Mouse (Mus musculus): ENCODE data around the gene Cfap100. TPM values are rescaled to one million over a fixed set of nuclear protein-coding genes. Genes with fewer than 3 reads are reported as not detected.
A peak's percentile ranks its signal among the peaks of the same experiment; 100 is the strongest.

Cfap100 gene
- polyA plus RNA-seq, 1 experiment from 2014 or later: not detected

GRCm38 (mm10) chr6:90369725-90370553 lies 58.7 kb downstream of the Cfap100 start:
- H3K9me3 ChIP-seq (replicated peaks): no peaks in the 10 kb centered on the region
- under 1% methylated on average over 82 of the region's 98 CpGs for WGBS (ENCODE audit: insufficient replicate concordance)
- H3K4me3 ChIP-seq: peak overlapping the region; percentile 90
- H3K36me3 ChIP-seq: peaks cover 32% of the 10 kb centered on the region
- peak overlapping the region; percentile 99 for H3K4me2 ChIP-seq
- H3K4me1 ChIP-seq: peaks cover 55% of the 10 kb centered on the region
- ATAC-seq: peak; percentile 66
- H3K27ac ChIP-seq: peak overlapping the region; percentile 77
- H3K9ac ChIP-seq: peak overlapping the region; percentile 85
- H3K27me3 ChIP-seq (replicated peaks): no peaks in the 10 kb centered on the region

GRCm38 (mm10) chr6:90368976-90369724 lies 59.4 kb downstream of the Cfap100 start, which contains the start of gene Zxdc:
TSS of gene Zxdc (plus strand) at chr6:90369492.
- H3K4me2 ChIP-seq: peak within 1 kb of the TSS; percentile 99
- H3K4me1 ChIP-seq: peaks cover 47% of the 10 kb centered on the region
- H3K4me3 ChIP-seq: peak within 1 kb of the TSS; percentile 90
- ATAC-seq: peak; percentile 96
- H3K9ac ChIP-seq: peak within 1 kb of the TSS; percentile 85
- H3K27me3 ChIP-seq (replicated peaks): no peaks in the 10 kb centered on the region
- peak within 1 kb of the TSS; percentile 77 for H3K27ac ChIP-seq
- 6% methylated on average over 41 of the region's 41 CpGs for WGBS (ENCODE audit: insufficient replicate concordance)
- H3K36me3 ChIP-seq: peaks cover 25% of the 10 kb centered on the region
- H3K9me3 ChIP-seq (replicated peaks): no peaks in the 10 kb centered on the region

GRCm38 (mm10) chr6:90363301-90363700 lies 65.3 kb downstream of the Cfap100 start:
- 60% methylated on average over 5 of the region's 5 CpGs for WGBS (ENCODE audit: insufficient replicate concordance)
- Histone ChIP-seq H3K4me3 (no peak overlapping the region), H3K9ac (no peak overlapping the region), H3K27ac (no peak overlapping the region), H3K27me3 (replicated peaks) (no peaks in the 10 kb centered on the region), H3K9me3 (replicated peaks) (no peaks in the 10 kb centered on the region), H3K4me2 (no peak overlapping the region), H3K36me3 (no peaks in the 10 kb centered on the region), H3K4me1 (no peaks in the 10 kb centered on the region)
- no peak for ATAC-seq

GRCm38 (mm10) chr6:90360922-90361614 lies 67.5 kb downstream of the Cfap100 start:
- no peaks in the 10 kb centered on the region for H3K4me1 ChIP-seq
- H3K9ac ChIP-seq: no peak overlapping the region
- H3K36me3 ChIP-seq: no peaks in the 10 kb centered on the region
- 57% methylated on average over 6 of the region's 6 CpGs for WGBS (ENCODE audit: insufficient replicate concordance)
- ATAC-seq: no peak
- no peak overlapping the region for H3K27ac ChIP-seq
- no peak overlapping the region for H3K4me3 ChIP-seq
- no peak overlapping the region for H3K4me2 ChIP-seq
- H3K27me3 ChIP-seq (replicated peaks): no peaks in the 10 kb centered on the region
- H3K9me3 ChIP-seq (replicated peaks): no peaks in the 10 kb centered on the region

GRCm38 (mm10) chr6:90360024-90360781 lies 68.4 kb downstream of the Cfap100 start:
- peak; percentile 30; the same call in 1 of the 2 replicates for ATAC-seq
- no peak overlapping the region for H3K27ac ChIP-seq
- WGBS (ENCODE audit: insufficient replicate concordance): 44% methylated on average over 7 of the region's 7 CpGs
- H3K9me3 ChIP-seq (replicated peaks): no peaks in the 10 kb centered on the region
- no peak overlapping the region for H3K4me3 ChIP-seq
- H3K36me3 ChIP-seq: no peaks in the 10 kb centered on the region
- H3K27me3 ChIP-seq (replicated peaks): no peaks in the 10 kb centered on the region
- no peak overlapping the region for H3K9ac ChIP-seq
- H3K4me2 ChIP-seq: no peak overlapping the region
- no peaks in the 10 kb centered on the region for H3K4me1 ChIP-seq

GRCm38 (mm10) chr6:90359445-90359844 lies 69.2 kb downstream of the Cfap100 start:
- Histone ChIP-seq H3K27me3 (replicated peaks) (no peaks in the 10 kb centered on the region), H3K27ac (no peak overlapping the region), H3K4me3 (no peak overlapping the region), H3K4me1 (no peaks in the 10 kb centered on the region), H3K36me3 (no peaks in the 10 kb centered on the region), H3K9ac (no peak overlapping the region), H3K9me3 (replicated peaks) (no peaks in the 10 kb centered on the region), H3K4me2 (no peak overlapping the region)
- WGBS (ENCODE audit: insufficient replicate concordance): 49% methylated on average over 2 of the region's 2 CpGs
- ATAC-seq: no peak

- H3K27me3 ChIP-seq (replicated peaks): no peaks in the 10 kb centered on the region
- ATAC-seq: no peak
- H3K9ac ChIP-seq: no peak overlapping the region
- H3K4me1 ChIP-seq: no peaks in the 10 kb centered on the region
- no peak overlapping the region for H3K27ac ChIP-seq
- H3K9me3 ChIP-seq (replicated peaks): no peaks in the 10 kb centered on the region
- no peak overlapping the region for H3K4me3 ChIP-seq
- WGBS (ENCODE audit: insufficient replicate concordance): 63% methylated on average over 5 of the region's 5 CpGs
- no peak overlapping the region for H3K4me2 ChIP-seq
- no peaks in the 10 kb centered on the region for H3K36me3 ChIP-seq
These were observed 70.5 kb downstream of the Cfap100 start for GRCm38 (mm10) chr6:90358142-90358541.

Other genes starting within 250 kb of the Cfap100 start
- gene V1ra8, start 226.0 kb downstream of the Cfap100 start, polyA plus RNA-seq (2016; fragmentation: Nextera tagmentation; extraction: Ambion mirVana): not detected in 2 replicates
- gene Vmn1r53, start 204.4 kb downstream of the Cfap100 start, polyA plus RNA-seq (2016; fragmentation: Nextera tagmentation; extraction: Ambion mirVana): not detected in 2 replicates
- not detected in 2 replicates for gene Vmn1r54, start 182.5 kb downstream of the Cfap100 start, polyA plus RNA-seq (2016; fragmentation: Nextera tagmentation; extraction: Ambion mirVana)
- not detected in 2 replicates for gene BC048671, start 127.6 kb downstream of the Cfap100 start, polyA plus RNA-seq (2016; fragmentation: Nextera tagmentation; extraction: Ambion mirVana)
- gene Chst13, start 103.6 kb downstream of the Cfap100 start, polyA plus RNA-seq (2016; fragmentation: Nextera tagmentation; extraction: Ambion mirVana): 14.5 and 16.7 TPM in 2 replicates
- gene Uroc1, start 95.5 kb downstream of the Cfap100 start, polyA plus RNA-seq (2016; fragmentation: Nextera tagmentation; extraction: Ambion mirVana): 3.9 TPM in 2 replicates
- 5.6 and 7.9 TPM in 2 replicates for gene Zxdc, start 59.3 kb downstream of the Cfap100 start, polyA plus RNA-seq (2016; fragmentation: Nextera tagmentation; extraction: Ambion mirVana)
- gene Klf15, start 33.8 kb upstream of the Cfap100 start, polyA plus RNA-seq (2016; fragmentation: Nextera tagmentation; extraction: Ambion mirVana): 8.6 and 10.3 TPM in 2 replicates
- gene Aldh1l1, start 57.6 kb upstream of the Cfap100 start, polyA plus RNA-seq (2016; fragmentation: Nextera tagmentation; extraction: Ambion mirVana): 8.0 and 11.6 TPM in 2 replicates
- gene Slc41a3, start 175.9 kb upstream of the Cfap100 start, polyA plus RNA-seq (2016; fragmentation: Nextera tagmentation; extraction: Ambion mirVana): 39.7 and 42.4 TPM in 2 replicates

Data from liver, embryonic 12.5 days (tissue).